Mouse (Mus musculus): ENCODE data around the gene Cep63.

GRCm38 (mm10) chr9:102605162-102605561 lies 21.2 kb downstream of the Cep63 start:
- no peak for TF ChIP-seq CTCF (IDR thresholded peaks at IDR 0.05; ENCODE audit: control insufficient read depth, insufficient read depth, low read length)
- TF ChIP-seq POLR2A (IDR thresholded peaks at IDR 0.05; ENCODE audit: borderline replicate concordance, control insufficient read depth, low read depth, low read length): no peak
